Mouse (Mus musculus): Measurements from ENCODE around the gene Vmn2r54. TPM values are rescaled to one million over a fixed set of nuclear protein-coding genes. Genes with fewer than 3 reads are reported as not detected.
"Not testable (repeated sequence)": the region's sequence is repeated elsewhere in the genome, so short reads cannot be mapped to it uniquely, and the experiment has no call there.

Vmn2r54 gene
- not detected in 2 replicates for polyA plus RNA-seq (2014; fragmentation: Nextera tagmentation; extraction: Ambion mirVana)

DNA sequence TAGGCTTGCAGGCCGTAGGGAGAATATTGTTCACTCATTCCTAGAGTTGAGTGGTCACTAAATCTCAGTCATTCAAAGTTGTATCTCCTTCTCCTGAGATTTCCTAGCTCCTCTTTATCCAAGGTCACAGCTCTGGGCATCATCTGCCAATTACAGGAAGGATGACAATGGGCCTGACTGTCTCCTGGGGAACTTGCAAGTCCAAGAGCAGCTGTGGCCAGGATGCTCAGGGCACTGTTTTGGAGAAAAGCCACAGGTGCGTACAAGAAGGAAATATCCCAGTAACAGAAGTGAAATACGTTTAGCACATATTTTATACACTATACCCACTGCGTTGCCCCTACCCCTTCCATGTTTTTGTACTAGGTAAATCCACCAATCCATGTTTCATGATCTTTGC, at the start of gene Vmn2r54:
Gene Vmn2r54 (minus strand): TSS at position 101 of the 400 bp plus-strand sequence.
- not testable (repeated sequence) for H3K27me3 ChIP-seq (ENCODE audit: insufficient read depth, low read length); H3K4me1 ChIP-seq (ENCODE audit: insufficient read depth); H3K4me3 ChIP-seq (ENCODE audit: low read depth, low read length); H3K27ac ChIP-seq (ENCODE audit: low read depth); H3K9ac ChIP-seq; H3K36me3 ChIP-seq (ENCODE audit: insufficient read depth); H3K4me2 ChIP-seq; ATAC-seq (ENCODE audit: insufficient read depth); H3K9me3 ChIP-seq (ENCODE audit: low read depth, low read length); DNase-seq
- WGBS: 63% methylated on average over 3 of the region's 4 CpGs

DNA sequence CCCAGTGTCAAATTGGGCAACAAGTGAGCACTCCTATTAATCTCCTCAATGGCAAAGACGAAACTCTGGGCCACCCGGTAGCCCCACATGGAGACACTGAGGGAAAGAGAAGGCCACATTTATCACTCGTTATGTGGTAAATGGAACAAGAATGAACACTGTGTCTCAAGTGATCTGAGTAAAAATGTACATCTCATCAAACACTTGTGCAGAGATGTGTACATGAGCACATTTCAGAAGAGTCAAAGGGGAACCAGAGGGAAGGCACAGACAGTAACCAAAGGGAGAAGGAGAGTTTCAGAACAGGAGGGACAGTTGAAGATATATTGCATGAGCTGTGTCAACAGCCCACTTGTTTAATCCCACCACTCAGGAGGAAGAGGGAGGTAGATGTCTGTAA, 44.8 kb upstream of the Vmn2r54 start, which contains the start of gene Vmn2r55:
Gene Vmn2r55 (minus strand): TSS at position 101 of the 400 bp plus-strand sequence.
- H3K27ac ChIP-seq (ENCODE audit: low read depth); H3K9me3 ChIP-seq (ENCODE audit: low read depth, low read length); DNase-seq; H3K4me1 ChIP-seq (ENCODE audit: insufficient read depth); ATAC-seq (ENCODE audit: insufficient read depth); H3K27me3 ChIP-seq (ENCODE audit: insufficient read depth, low read length); H3K9ac ChIP-seq; H3K36me3 ChIP-seq (ENCODE audit: insufficient read depth); H3K4me3 ChIP-seq (ENCODE audit: low read depth, low read length); H3K4me2 ChIP-seq: not testable (repeated sequence)
- 87% methylated on average over 3 of the region's 3 CpGs for WGBS

- no peak within 1 kb of the TSS for H3K9ac ChIP-seq
- H3K27me3 ChIP-seq (ENCODE audit: insufficient read depth, low read length): no peaks in the 10 kb centered on the region
- H3K9me3 ChIP-seq (ENCODE audit: low read depth, low read length): no peaks in the 10 kb centered on the region
- DNase-seq (no peak), ATAC-seq (ENCODE audit: insufficient read depth) (no peak)
- no peak for TF ChIP-seq CTCF (IDR thresholded peaks at IDR 0.05; ENCODE audit: low read depth)
- no peak within 1 kb of the TSS for H3K4me3 ChIP-seq (ENCODE audit: low read depth, low read length)
- no peak within 1 kb of the TSS for H3K4me2 ChIP-seq
- H3K36me3 ChIP-seq (ENCODE audit: insufficient read depth): no peaks in the 10 kb centered on the region
- H3K27ac ChIP-seq (ENCODE audit: low read depth): no peak within 1 kb of the TSS
- H3K4me1 ChIP-seq (ENCODE audit: insufficient read depth): no peaks in the 10 kb centered on the region
Observed at GRCm38 (mm10) chr7:12608688-12609087, 31.4 kb downstream of the Vmn2r54 start, which contains the start of gene Vmn2r53. Gene Vmn2r53 (minus strand): TSS chr7:12608788.

Other genes starting within 250 kb of the Vmn2r54 start
- 4.1 and 4.5 TPM in 2 replicates for gene Zfp551, start 217.6 kb downstream of the Vmn2r54 start, polyA plus RNA-seq (2014; fragmentation: Nextera tagmentation; extraction: Ambion mirVana)
- gene Zfp606, start 162.0 kb downstream of the Vmn2r54 start, polyA plus RNA-seq (2014; fragmentation: Nextera tagmentation; extraction: Ambion mirVana): 27.6 and 28.9 TPM in 2 replicates
- gene 2900092C05Rik, start 127.8 kb downstream of the Vmn2r54 start, polyA plus RNA-seq (2014; fragmentation: Nextera tagmentation; extraction: Ambion mirVana): not detected in 2 replicates
- 0.01 TPM in 2 replicates for gene Vmn2r53, start 31.5 kb downstream of the Vmn2r54 start, polyA plus RNA-seq (2014; fragmentation: Nextera tagmentation; extraction: Ambion mirVana)
- gene Vmn2r55, start 44.7 kb upstream of the Vmn2r54 start, polyA plus RNA-seq (2014; fragmentation: Nextera tagmentation; extraction: Ambion mirVana): not detected in 2 replicates
- gene Vmn2r56, start 94.7 kb upstream of the Vmn2r54 start, polyA plus RNA-seq (2014; fragmentation: Nextera tagmentation; extraction: Ambion mirVana): not detected in 2 replicates
- gene Zscan18, start 163.3 kb upstream of the Vmn2r54 start, polyA plus RNA-seq (2014; fragmentation: Nextera tagmentation; extraction: Ambion mirVana): 6.9 and 7.6 TPM in 2 replicates
- gene Zfp329, start 178.5 kb upstream of the Vmn2r54 start, polyA plus RNA-seq (2014; fragmentation: Nextera tagmentation; extraction: Ambion mirVana): 14.6 and 16.3 TPM in 2 replicates
- gene Zfp110, start 194.4 kb upstream of the Vmn2r54 start, polyA plus RNA-seq (2014; fragmentation: Nextera tagmentation; extraction: Ambion mirVana): 41.2 and 41.5 TPM in 2 replicates
- gene Zfp128, start 240.9 kb upstream of the Vmn2r54 start, polyA plus RNA-seq (2014; fragmentation: Nextera tagmentation; extraction: Ambion mirVana): 4.3 and 4.7 TPM in 2 replicates

Measured in lung, embryonic 14.5 days (tissue).